Comparison of ENCODE assay signal across 10 mouse cellular contexts in the genomic region with DNA sequence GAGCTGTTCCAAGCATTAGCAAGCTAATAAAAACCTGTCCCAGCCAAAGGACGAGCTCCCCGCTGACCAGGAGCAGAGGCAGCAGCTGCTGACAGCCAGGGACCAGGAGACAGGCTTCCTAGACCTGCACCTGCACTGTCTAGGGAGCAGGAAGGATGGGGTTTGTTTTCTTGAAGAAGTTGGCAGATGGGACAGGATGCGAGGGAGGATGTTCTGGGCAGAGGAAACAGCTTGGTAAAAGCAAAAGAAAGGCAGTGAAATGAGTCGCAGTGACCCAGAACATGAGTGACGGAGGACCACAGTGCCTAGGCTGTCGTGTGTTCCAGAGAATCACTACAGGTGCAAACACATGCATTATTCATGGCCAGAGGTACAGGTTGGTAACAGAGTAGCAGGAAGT. TPM values are rescaled to one million over a fixed set of nuclear protein-coding genes. Genes with fewer than 3 reads are reported as not detected.
DNase-seq lines count a peak whose midpoint lies in the region; ATAC-seq lines count a peak whose summit lies in the region.
"Had no signal": no experiment of that assay in that cellular context is flagged by ENCODE, and none has a peak within 500 bp of the region (broad histone marks: within the 10 kb centered on the region; RNA-seq: fewer than 3 reads in every experiment).

No protein-coding gene starts in this region.

- no peak overlapping the region; the same call in 1 of the 2 replicates for H3K4me2 ChIP-seq in heart, embryonic 11.5 days
- no peak overlapping the region for H3K4me2 ChIP-seq in lung, embryonic 15.5 days
- no peak overlapping the region for H3K4me2 ChIP-seq in forebrain, embryonic 14.5 days (ENCODE audit: low read length)
- no peak overlapping the region for H3K4me2 ChIP-seq in midbrain, embryonic 13.5 days (replicated peaks)

- no peak overlapping the region for H3K9ac ChIP-seq in heart, embryonic 11.5 days (ENCODE audit: low read depth, low read length)
- no peak overlapping the region for H3K9ac ChIP-seq in lung, embryonic 15.5 days
- H3K9ac ChIP-seq in forebrain, embryonic 14.5 days (ENCODE audit: low read length), result no peak overlapping the region
- no peak overlapping the region for H3K9ac ChIP-seq in midbrain, embryonic 13.5 days (replicated peaks)

- no peak for DNase-seq in heart, adult 9 months (ENCODE audit: low spot score in 2 of 2)
- DNase-seq in 416B (ENCODE audit: low read depth), result peak; percentile 37
- peak; percentile 3 to 10 for DNase-seq in CD8-positive naive resting alpha-beta T cell, adult 2 months (ENCODE audit: low read depth in 2 of 2, low spot score in 2 of 2)
- DNase-seq in forebrain, embryonic 14.5 days (ENCODE audit: low spot score), result no peak
- DNase-seq in neural tube, embryonic 10.5 days (ENCODE audit: extremely low spot score, low spot score), result no peak
- DNase-seq: cerebellum, adult 9-11 months had no signal

- H3K27ac ChIP-seq in heart, embryonic 11.5 days (ENCODE audit: low read depth, low read length), result peak overlapping the region; percentile 68; the same call in 1 of the 2 replicates
- H3K27ac ChIP-seq in lung, embryonic 15.5 days, result 0 out of 2 replicates have a peak overlapping the region, but pooled peaks have one; percentile 17
- no peak overlapping the region for H3K27ac ChIP-seq in forebrain, embryonic 14.5 days (ENCODE audit: low read depth, low read length)
- no peak overlapping the region for H3K27ac ChIP-seq in midbrain, embryonic 13.5 days

- H3K27me3 ChIP-seq in heart, embryonic 11.5 days (ENCODE audit: control insufficient read depth, insufficient read depth, low read length), result no peaks in the 10 kb centered on the region
- H3K27me3 ChIP-seq in lung, embryonic 15.5 days, result no peaks in the 10 kb centered on the region
- H3K27me3 ChIP-seq in forebrain, embryonic 14.5 days (replicated peaks; ENCODE audit: control insufficient read depth, insufficient read depth, low read length), result no peaks in the 10 kb centered on the region
- no peaks in the 10 kb centered on the region for H3K27me3 ChIP-seq in midbrain, embryonic 13.5 days
- H3K27me3 ChIP-seq: Patski had no signal

- WGBS in heart, embryonic 11.5 days (ENCODE audit: insufficient replicate concordance), result 44% methylated on average over 6 of the region's 6 CpGs
- 49% methylated on average over 6 of the region's 6 CpGs for WGBS in lung, embryonic 15.5 days
- WGBS in forebrain, embryonic 14.5 days, result 57% methylated on average over 6 of the region's 6 CpGs
- 60% methylated on average over 6 of the region's 6 CpGs for WGBS in midbrain, embryonic 13.5 days

- H3K4me3 ChIP-seq in heart, embryonic 11.5 days (ENCODE audit: low read depth, low read length), result no peak overlapping the region
- no peak overlapping the region for H3K4me3 ChIP-seq in lung, embryonic 15.5 days
- H3K4me3 ChIP-seq in forebrain, embryonic 14.5 days (ENCODE audit: low read depth, low read length), result no peak overlapping the region
- H3K4me3 ChIP-seq in midbrain, embryonic 13.5 days (replicated peaks), result no peak overlapping the region

- H3K36me3 ChIP-seq in heart, embryonic 11.5 days (ENCODE audit: control insufficient read depth, insufficient read depth, low read length), result no peaks in the 10 kb centered on the region
- H3K36me3 ChIP-seq in lung, embryonic 15.5 days, result no peaks in the 10 kb centered on the region
- H3K36me3 ChIP-seq in forebrain, embryonic 14.5 days (ENCODE audit: control insufficient read depth, insufficient read depth, low read length), result no peaks in the 10 kb centered on the region
- H3K36me3 ChIP-seq in midbrain, embryonic 13.5 days, result no peaks in the 10 kb centered on the region

- H3K9me3 ChIP-seq in heart, embryonic 11.5 days (replicated peaks; ENCODE audit: control insufficient read depth, low read length), result no peaks in the 10 kb centered on the region
- no peaks in the 10 kb centered on the region for H3K9me3 ChIP-seq in lung, embryonic 15.5 days
- H3K9me3 ChIP-seq in forebrain, embryonic 14.5 days (replicated peaks; ENCODE audit: control insufficient read depth, low read length), result no peaks in the 10 kb centered on the region
- H3K9me3 ChIP-seq in midbrain, embryonic 13.5 days, result no peaks in the 10 kb centered on the region

- no peak for ATAC-seq in heart, embryonic 11.5 days (replicated peaks; ENCODE audit: insufficient number of reproducible peaks, low FRiP score, low TSS enrichment)
- ATAC-seq in lung, embryonic 15.5 days (ENCODE audit: borderline replicate concordance, extremely low read depth, low FRiP score, low TSS enrichment), result no peak
- no peak for ATAC-seq in forebrain, embryonic 14.5 days
- ATAC-seq in midbrain, embryonic 13.5 days, result no peak
- ATAC-seq: Patski had no signal

- H3K4me1 ChIP-seq in heart, embryonic 11.5 days (ENCODE audit: control insufficient read depth, insufficient read depth, low read length), result peaks cover 30% of the 10 kb centered on the region
- H3K4me1 ChIP-seq in lung, embryonic 15.5 days, result peaks cover 19% of the 10 kb centered on the region; the same call in 1 of the 2 replicates
- no peaks in the 10 kb centered on the region for H3K4me1 ChIP-seq in forebrain, embryonic 14.5 days (ENCODE audit: control insufficient read depth, insufficient read depth, low read length)
- H3K4me1 ChIP-seq in midbrain, embryonic 13.5 days (replicated peaks), result no peaks in the 10 kb centered on the region

RNA-seq across cellular contexts. Expression of a gene that starts 27.7 kb away (rescaled TPM):
- polyA plus RNA-seq in heart, embryonic 11.5 days (2014; fragmentation: Nextera tagmentation; extraction: Ambion mirVana), result 18.7 and 23.6 TPM in 2 replicates
- 33.5 and 34.9 TPM in 2 replicates for polyA plus RNA-seq in lung, embryonic 15.5 days (2015; fragmentation: Nextera tagmentation; extraction: Ambion mirVana)
- 8.5 and 11.8 TPM in 2 replicates for polyA plus RNA-seq in forebrain, embryonic 14.5 days (2014; fragmentation: Nextera tagmentation; extraction: Ambion mirVana)
- polyA plus RNA-seq in midbrain, embryonic 13.5 days (2015; fragmentation: Nextera tagmentation; extraction: Ambion mirVana), result 7.4 and 7.7 TPM in 2 replicates

Comparison
In these comparisons a context has a peak if more than half of its experiments do, and no peak if none do; other contexts are left out.
1. H3K27ac ChIP-seq: peak in heart, embryonic 11.5 days (single experiment) and lung, embryonic 15.5 days (single experiment); none in forebrain, embryonic 14.5 days (single experiment) and midbrain, embryonic 13.5 days (single experiment).
2. DNase-seq: peak in 416B (single experiment) and CD8-positive naive resting alpha-beta T cell, adult 2 months (2 of 2); none in heart, adult 9 months (0 of 2), forebrain, embryonic 14.5 days (single experiment) and neural tube, embryonic 10.5 days (single experiment).